Mouse (Mus musculus) bone marrow, adult 2 months (tissue): ENCODE data around the gene Scoc.

ENCODE experiments used
- CTCF ChIP-seq: fragments of 200-500 bp; IDR thresholded peaks from 2 replicates; pipeline ENCODE4 v1.5.1; 2011; ENCODE audit warnings: low read length, control low read depth; ENCODE audit not compliant: control insufficient read depth, insufficient read depth
- POLR2A ChIP-seq: fragments of 200-500 bp; IDR thresholded peaks from 2 replicates; pipeline ENCODE4 v1.6.1; 2011; ENCODE audit warnings: low read depth, mild to moderate bottlenecking, control low read depth, low read length, borderline replicate concordance; ENCODE audit not compliant: control insufficient read depth

GRCm38 (mm10) chr8:83451056-83451455 is 7.1 kb downstream of the Scoc start:
- TF ChIP-seq POLR2A = no peak
- TF ChIP-seq CTCF = peak; percentile 28; the same call in 1 of the 2 replicates
